Mouse (Mus musculus): ENCODE data around the gene 6030468B19Rik. TPM values are rescaled to one million over a fixed set of nuclear protein-coding genes. Genes with fewer than 3 reads are reported as not detected.
A peak's percentile ranks its signal among the peaks of the same experiment; 100 is the strongest.
"Not testable (repeated sequence)": the region's sequence is repeated elsewhere in the genome, so short reads cannot be mapped to it uniquely, and the experiment has no call there.

6030468B19Rik gene
- polyA plus RNA-seq, 1 experiment: 16.7 TPM

DNA sequence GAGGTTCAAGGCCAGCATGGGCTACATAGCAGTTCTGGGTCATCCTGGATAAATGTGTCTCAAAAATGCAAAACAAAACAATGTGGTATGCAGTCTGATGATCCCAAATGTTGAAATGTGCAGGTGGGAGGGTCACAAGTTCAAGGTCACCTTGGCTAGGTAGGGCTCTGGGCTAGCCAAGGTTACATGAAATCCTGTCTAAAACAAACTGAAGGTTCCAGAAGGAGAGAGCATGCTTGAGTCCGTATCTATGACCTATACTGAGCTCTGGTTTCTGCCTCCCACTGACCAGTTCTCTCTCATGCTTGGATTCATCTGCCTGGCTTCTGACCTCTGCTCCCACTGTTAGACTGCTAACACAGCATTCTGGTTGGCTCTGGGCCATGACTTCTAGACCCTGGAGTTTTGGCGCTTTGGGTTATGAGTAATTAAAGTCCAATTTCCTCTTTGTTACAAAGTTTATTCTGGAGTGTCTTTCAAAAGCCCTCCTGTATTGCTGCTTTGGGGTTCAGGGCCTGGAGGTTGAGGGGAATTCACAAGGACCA lies 32.3 kb downstream of the 6030468B19Rik start:
- Histone ChIP-seq H3K27ac (ENCODE audit: control insufficient read depth, insufficient read depth, low read depth, low read length, poor library complexity) (peak overlapping the region; percentile 79), H3K4me1 (ENCODE audit: control insufficient read depth, insufficient read depth, low read length) (peaks cover 12% of the 10 kb centered on the region), H3K4me3 (replicated peaks; ENCODE audit: control insufficient read depth, low read depth, low read length) (no peak overlapping the region)
- WGBS: 62% methylated on average over 2 of the region's 2 CpGs
- TF ChIP-seq CTCF (IDR thresholded peaks at IDR 0.05; ENCODE audit: control insufficient read depth, insufficient read depth, low read length) (no peak), POLR2A (IDR thresholded peaks at IDR 0.05; ENCODE audit: borderline replicate concordance, control insufficient read depth, low read depth, low read length) (no peak)

- H3K27ac ChIP-seq (ENCODE audit: control insufficient read depth, insufficient read depth, low read depth, low read length, poor library complexity): peak overlapping the region; percentile 79
- WGBS: 32% methylated on average over 9 of the region's 9 CpGs
- H3K4me1 ChIP-seq (ENCODE audit: control insufficient read depth, insufficient read depth, low read length): peaks cover 12% of the 10 kb centered on the region
- peak overlapping the region; percentile 50 for H3K4me3 ChIP-seq (replicated peaks; ENCODE audit: control insufficient read depth, low read depth, low read length)
- TF ChIP-seq CTCF (IDR thresholded peaks at IDR 0.05; ENCODE audit: control insufficient read depth, insufficient read depth, low read length) (no peak), POLR2A (IDR thresholded peaks at IDR 0.05; ENCODE audit: borderline replicate concordance, control insufficient read depth, low read depth, low read length) (no peak)
Observed at GRCm38 (mm10) chr11:117830401-117830800, 32.9 kb downstream of the 6030468B19Rik start.

DNA sequence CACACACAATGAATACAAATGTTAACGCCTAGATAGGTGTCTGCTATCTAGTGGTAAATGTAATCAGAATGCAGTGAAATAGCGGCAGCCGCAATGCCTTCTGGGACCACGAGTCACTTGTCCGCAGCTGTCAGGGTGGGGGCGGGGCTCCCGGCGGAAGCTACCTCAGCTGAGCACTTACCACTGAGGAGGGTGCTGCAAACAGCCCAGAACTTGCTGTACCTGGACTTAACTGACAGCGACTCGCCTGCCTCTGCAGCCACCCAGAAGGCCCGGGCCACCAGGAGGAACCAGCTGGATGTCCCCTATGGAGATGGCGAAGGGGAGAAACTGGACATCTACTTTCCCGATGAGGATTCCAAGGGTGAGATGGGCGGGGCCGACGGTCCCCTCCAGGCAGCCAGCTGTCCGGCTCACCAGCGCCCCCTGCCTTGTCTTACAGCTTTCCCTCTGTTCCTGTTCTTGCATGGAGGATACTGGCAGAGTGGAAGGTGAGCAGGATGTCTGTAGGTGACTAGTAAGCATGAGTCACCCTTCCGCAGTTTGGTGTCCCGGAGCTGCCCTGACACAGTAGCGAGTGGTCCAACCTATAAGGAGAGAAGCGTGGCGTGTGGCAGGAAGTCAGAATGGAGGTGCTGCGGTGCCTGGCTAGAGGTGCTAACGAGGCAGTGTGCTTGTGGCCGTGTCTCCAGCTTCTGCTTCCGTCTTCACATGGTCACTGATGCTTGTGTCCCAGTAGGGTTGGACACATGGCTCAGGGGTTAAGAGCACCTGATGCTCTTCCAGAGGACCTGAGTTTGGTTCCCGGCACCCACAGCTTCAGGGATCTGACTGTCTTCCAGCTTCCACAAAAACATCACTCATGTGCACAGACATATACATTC lies 34.9 kb downstream of the 6030468B19Rik start:
- WGBS: 4% methylated on average over 28 of the region's 28 CpGs
- peaks cover 14% of the 10 kb centered on the region for H3K4me1 ChIP-seq (ENCODE audit: control insufficient read depth, insufficient read depth, low read length)
- TF ChIP-seq POLR2A (IDR thresholded peaks at IDR 0.05; ENCODE audit: borderline replicate concordance, control insufficient read depth, low read depth, low read length): peak; percentile 58; the same call in 1 of the 2 replicates
- TF ChIP-seq CTCF (IDR thresholded peaks at IDR 0.05; ENCODE audit: control insufficient read depth, insufficient read depth, low read length): peak; percentile 85

DNA sequence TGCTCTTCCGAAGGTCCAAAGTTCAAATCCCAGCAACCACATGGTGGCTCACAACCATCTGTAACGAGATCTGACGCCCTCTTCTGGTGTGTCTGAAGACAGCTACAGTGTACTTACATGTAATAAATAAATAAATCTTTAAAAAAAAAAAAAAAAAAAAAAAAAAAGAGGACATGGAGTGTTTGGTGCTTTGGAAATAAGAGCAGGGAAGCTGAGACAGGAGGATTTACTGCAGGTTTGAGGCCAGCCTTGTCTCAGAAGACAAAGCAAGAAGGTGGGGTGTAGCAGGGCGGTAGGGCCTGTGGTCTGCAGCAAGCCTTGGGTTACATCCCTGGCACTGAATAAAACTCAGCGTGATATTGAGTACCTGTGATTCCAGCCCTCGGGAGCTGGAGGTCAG lies 36.0 kb downstream of the 6030468B19Rik start:
- not testable (repeated sequence) for H3K27ac ChIP-seq (ENCODE audit: control insufficient read depth, insufficient read depth, low read depth, low read length, poor library complexity); H3K4me3 ChIP-seq (replicated peaks; ENCODE audit: control insufficient read depth, low read depth, low read length)
- H3K4me1 ChIP-seq (ENCODE audit: control insufficient read depth, insufficient read depth, low read length): peaks cover 11% of the 10 kb centered on the region
- 88% methylated on average over 6 of the region's 6 CpGs for WGBS

More for the DNA sequence above, 34.9 kb downstream of the 6030468B19Rik start:
- H3K4me3 ChIP-seq (replicated peaks; ENCODE audit: control insufficient read depth, low read depth, low read length): peak overlapping the region; percentile 91
- H3K27ac ChIP-seq (ENCODE audit: control insufficient read depth, insufficient read depth, low read depth, low read length, poor library complexity): peak overlapping the region; percentile 96

- no peak overlapping the region for H3K27ac ChIP-seq (ENCODE audit: control insufficient read depth, insufficient read depth, low read depth, low read length, poor library complexity)
- 90% methylated on average over 8 of the region's 8 CpGs for WGBS
- H3K4me3 ChIP-seq (replicated peaks; ENCODE audit: control insufficient read depth, low read depth, low read length): no peak overlapping the region
- TF ChIP-seq CTCF (IDR thresholded peaks at IDR 0.05; ENCODE audit: control insufficient read depth, insufficient read depth, low read length) (no peak), POLR2A (IDR thresholded peaks at IDR 0.05; ENCODE audit: borderline replicate concordance, control insufficient read depth, low read depth, low read length) (no peak)
- H3K4me1 ChIP-seq (ENCODE audit: control insufficient read depth, insufficient read depth, low read length): peaks cover 9% of the 10 kb centered on the region
Observed at GRCm38 (mm10) chr11:117834086-117834485, 36.6 kb downstream of the 6030468B19Rik start.

DNA sequence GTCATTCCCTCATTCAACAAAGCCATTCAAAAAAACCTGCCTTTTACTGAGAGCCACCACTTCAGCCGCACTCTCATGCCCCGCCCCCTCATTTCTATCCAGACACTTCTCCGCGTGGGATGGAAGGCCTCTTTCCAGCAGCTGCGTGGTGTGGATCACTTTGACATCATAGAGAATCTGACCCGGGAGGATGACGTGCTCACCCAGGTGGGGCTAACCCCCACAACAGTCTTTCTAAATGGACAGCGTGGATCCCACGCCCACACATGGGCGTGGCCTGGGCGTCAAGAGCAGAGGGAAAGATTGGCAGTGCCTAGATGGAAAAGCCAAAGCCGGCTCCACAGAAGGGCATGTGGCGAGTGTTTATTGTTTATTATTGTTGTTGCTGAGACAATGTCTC lies 38.8 kb downstream of the 6030468B19Rik start:
- 49% methylated on average over 13 of the region's 13 CpGs for WGBS
- peaks cover 8% of the 10 kb centered on the region for H3K4me1 ChIP-seq (ENCODE audit: control insufficient read depth, insufficient read depth, low read length)
- TF ChIP-seq CTCF (IDR thresholded peaks at IDR 0.05; ENCODE audit: control insufficient read depth, insufficient read depth, low read length): no peak
- no peak for TF ChIP-seq POLR2A (IDR thresholded peaks at IDR 0.05; ENCODE audit: borderline replicate concordance, control insufficient read depth, low read depth, low read length)
- no peak overlapping the region for H3K4me3 ChIP-seq (replicated peaks; ENCODE audit: control insufficient read depth, low read depth, low read length)
- no peak overlapping the region; the same call in 1 of the 2 replicates for H3K27ac ChIP-seq (ENCODE audit: control insufficient read depth, insufficient read depth, low read depth, low read length, poor library complexity)

DNA sequence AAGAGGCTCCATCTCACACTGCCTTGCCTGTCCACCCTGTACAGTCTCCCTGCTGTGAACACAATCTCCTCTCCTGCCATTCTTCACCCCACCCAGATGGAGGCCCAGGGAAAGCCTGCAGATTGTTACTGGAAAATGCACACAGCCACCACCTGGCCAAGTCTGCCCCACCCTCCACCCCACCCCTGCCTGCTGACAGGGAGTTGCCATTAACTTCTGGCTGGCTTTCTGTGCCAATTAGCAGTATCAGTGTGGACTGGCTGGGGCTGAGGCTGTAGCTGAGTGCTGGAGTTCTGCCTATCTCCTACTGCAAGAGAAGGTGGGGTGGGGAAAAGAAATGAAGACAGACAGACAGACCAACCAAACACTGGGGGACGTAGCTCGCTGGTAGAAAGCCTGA lies 41.1 kb downstream of the 6030468B19Rik start:
- Histone ChIP-seq H3K4me1 (ENCODE audit: control insufficient read depth, insufficient read depth, low read length) (peaks cover 5% of the 10 kb centered on the region), H3K4me3 (replicated peaks; ENCODE audit: control insufficient read depth, low read depth, low read length) (no peak overlapping the region), H3K27ac (ENCODE audit: control insufficient read depth, insufficient read depth, low read depth, low read length, poor library complexity) (peak overlapping the region; percentile 85)
- WGBS: 58% methylated on average over 2 of the region's 2 CpGs
- TF ChIP-seq CTCF (IDR thresholded peaks at IDR 0.05; ENCODE audit: control insufficient read depth, insufficient read depth, low read length): no peak
- TF ChIP-seq POLR2A (IDR thresholded peaks at IDR 0.05; ENCODE audit: borderline replicate concordance, control insufficient read depth, low read depth, low read length): no peak

DNA sequence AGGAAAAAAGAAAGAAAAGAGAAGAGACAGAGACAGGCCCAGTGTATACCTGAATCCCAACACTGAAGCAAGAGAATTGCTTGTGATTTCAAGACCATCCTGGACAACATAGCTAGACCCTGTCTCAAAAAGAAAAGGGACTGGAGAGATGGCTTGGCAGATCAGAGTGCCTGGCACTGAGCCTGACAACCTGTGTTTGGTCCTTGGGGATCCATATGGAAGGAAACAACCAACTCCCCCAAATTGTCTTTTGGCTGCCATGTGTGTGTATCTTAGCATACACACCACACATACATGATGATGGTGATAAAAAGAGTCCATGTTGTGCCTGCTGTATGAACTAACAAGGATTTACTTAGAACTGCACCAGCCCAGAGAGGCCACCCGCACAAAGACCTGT lies 41.6 kb downstream of the 6030468B19Rik start:
- 66% methylated on average over 1 of the region's 1 CpGs for WGBS
- Histone ChIP-seq H3K4me1 (ENCODE audit: control insufficient read depth, insufficient read depth, low read length) (peaks cover 5% of the 10 kb centered on the region), H3K27ac (ENCODE audit: control insufficient read depth, insufficient read depth, low read depth, low read length, poor library complexity) (peak overlapping the region; percentile 84), H3K4me3 (replicated peaks; ENCODE audit: control insufficient read depth, low read depth, low read length) (no peak overlapping the region)
- TF ChIP-seq CTCF (IDR thresholded peaks at IDR 0.05; ENCODE audit: control insufficient read depth, insufficient read depth, low read length) (no peak), POLR2A (IDR thresholded peaks at IDR 0.05; ENCODE audit: borderline replicate concordance, control insufficient read depth, low read depth, low read length) (no peak)
